Mouse (Mus musculus) thymus, postnatal 4 days (tissue): ENCODE measurements around the gene Retreg3.
"Not testable (repeated sequence)": the region's sequence is repeated elsewhere in the genome, so short reads cannot be mapped to it uniquely, and the experiment has no call there.

Experiments
- DNase-seq: peaks from one replicate; pipeline ENCODE4 v3.0.0; 2021

The Retreg3 gene

DNA sequence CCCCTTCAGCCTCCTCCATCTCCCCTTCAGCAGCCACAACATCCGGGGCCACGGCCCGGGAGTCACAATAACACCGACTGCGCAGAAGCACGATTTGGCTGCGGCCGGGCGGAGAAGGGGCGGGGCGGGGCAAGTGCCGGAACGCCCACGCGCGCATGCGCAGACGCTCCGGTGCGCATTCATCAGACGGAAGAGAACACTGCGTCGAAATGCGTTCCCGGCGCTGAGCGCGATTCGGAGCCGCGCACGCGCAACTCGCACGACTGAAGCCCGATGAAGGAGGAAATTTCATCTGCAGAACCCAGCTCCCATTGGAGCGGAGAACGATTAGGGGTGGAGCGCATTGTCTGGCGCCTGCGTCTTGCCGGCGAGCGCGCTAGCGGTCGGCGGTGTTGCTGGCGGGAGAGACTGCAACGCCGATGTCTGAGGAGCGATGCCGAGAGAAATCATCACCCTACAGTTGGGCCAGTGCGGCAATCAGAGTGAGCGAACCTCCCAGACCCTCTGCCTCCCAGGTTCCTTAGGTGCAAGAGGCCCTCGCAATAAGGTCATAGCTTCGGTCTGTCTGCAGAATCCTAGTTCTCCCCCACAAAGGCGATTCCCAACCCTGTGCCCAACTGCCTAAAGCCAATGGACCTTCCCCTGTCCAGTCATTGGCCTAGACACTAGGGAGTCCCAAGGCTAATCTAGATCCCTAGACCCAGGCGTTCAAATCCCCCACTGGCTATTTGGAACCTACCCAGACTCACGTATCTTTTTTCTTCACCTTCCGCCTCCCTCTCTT lies at the start of gene Retreg3, which contains the start of gene Tubg1:
Retreg3 (minus strand) TSS at position 133 of the 784 bp plus-strand sequence.
Tubg1 (plus strand) TSS at position 178 of the 784 bp plus-strand sequence.
- DNase-seq: peak; percentile 100

DNA sequence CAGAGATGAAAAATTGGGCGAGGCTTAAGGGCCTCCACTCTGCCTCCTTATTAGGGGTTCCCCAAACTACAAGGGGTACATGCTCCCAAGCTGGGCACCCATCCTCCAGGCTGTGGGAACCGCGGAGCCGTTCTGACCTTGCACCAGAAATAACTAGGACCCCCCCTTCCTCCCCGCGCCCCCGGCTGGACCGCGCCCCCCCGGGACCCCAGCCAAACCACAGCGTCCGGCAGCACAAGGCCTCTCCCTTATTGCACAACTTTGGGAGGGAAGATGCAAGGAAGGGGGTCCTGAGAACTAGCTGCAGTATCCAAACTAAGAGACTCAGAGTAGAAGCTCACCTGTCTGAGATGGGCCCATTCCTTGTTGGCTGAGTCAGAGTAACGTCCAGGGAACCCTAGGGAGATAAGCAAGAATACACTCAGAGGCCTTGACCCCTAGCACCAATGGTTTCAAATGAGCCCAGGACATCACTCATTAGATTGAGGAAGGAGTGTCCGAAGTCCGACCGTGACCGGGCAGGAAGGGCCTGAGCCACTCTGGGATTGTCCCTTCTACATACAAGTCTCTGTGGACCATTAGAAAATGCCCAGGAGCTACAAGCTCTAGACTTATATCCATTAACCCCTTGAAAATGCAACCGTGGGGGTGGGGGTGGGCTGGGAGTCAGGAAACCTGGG lies 48.7 kb upstream of the Retreg3 start:
- no peak for DNase-seq

DNA sequence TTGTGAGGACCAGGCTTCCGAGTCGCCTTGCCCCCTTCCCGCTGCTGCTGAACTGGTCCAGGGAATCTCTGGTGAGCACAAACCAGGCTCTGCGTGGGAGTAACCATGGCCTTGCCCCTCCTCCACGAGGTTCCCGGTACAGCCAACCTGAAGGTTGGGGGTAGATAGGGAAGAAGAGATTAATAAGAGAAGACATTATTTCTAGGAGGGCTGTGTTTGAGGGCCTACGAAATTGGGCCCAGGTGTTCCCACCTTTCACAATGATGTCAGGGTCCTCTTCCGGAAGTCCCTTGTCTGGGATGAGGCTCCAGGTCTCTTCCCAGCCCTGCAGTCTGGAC lies 48.2 kb upstream of the Retreg3 start:
- DNase-seq: no peak

DNA sequence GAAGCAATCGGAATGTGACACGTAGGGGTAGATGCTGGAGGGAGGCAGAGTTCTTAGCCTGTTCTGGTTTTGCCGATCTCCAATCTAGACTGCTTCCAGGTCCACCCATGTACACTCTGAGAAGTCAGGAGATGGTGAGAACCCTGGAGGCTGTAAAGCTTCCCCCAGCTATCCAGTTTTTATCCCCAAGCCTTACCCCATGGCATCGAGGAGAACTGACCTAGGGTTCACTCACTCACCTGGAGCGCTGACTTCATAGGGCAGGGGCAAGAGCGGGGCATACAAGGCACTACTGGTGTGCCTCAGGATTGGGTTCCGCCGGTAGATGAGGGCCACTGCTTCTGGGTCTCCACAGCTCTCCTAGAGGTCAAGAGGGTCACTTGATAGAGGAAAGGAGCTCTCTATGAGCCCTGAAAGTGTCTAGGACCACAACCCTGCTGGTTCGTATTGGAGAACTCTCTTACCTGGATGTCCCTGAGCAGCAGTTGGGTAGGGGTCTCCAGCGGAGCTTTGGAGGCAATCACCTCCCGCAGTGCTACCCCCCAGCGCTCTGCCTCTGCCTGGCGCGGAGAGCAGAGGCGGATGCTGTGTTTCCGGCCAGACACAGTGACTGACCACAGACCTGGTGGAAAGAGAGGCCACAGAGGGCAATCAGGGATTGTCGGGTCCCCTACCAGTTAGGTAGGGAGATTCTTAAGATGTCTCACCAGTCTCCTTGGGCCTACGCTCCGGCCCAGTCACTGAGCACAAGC lies 47.7 kb upstream of the Retreg3 start:
- no peak for DNase-seq

DNA sequence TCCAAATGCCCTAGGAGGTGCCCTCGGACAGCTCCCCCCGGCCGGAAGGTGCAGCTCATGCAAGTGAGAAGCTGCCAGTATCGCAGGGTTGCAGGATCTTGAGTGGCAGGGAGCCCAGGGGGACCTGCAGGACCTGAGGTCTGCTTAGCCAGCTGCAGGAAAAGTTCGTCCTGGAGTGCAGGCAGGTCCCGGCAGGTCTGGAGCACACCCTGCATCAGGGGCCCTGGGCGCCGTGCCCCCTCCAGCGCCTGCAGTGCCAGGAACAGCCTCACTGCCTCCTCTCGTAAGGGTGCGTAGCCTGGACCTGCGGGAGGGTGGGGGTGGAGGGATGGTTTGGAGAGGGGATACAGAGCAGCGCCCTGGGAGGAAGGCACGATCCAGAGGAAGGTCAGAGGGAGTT lies 46.7 kb upstream of the Retreg3 start:
- DNase-seq: no peak

DNA sequence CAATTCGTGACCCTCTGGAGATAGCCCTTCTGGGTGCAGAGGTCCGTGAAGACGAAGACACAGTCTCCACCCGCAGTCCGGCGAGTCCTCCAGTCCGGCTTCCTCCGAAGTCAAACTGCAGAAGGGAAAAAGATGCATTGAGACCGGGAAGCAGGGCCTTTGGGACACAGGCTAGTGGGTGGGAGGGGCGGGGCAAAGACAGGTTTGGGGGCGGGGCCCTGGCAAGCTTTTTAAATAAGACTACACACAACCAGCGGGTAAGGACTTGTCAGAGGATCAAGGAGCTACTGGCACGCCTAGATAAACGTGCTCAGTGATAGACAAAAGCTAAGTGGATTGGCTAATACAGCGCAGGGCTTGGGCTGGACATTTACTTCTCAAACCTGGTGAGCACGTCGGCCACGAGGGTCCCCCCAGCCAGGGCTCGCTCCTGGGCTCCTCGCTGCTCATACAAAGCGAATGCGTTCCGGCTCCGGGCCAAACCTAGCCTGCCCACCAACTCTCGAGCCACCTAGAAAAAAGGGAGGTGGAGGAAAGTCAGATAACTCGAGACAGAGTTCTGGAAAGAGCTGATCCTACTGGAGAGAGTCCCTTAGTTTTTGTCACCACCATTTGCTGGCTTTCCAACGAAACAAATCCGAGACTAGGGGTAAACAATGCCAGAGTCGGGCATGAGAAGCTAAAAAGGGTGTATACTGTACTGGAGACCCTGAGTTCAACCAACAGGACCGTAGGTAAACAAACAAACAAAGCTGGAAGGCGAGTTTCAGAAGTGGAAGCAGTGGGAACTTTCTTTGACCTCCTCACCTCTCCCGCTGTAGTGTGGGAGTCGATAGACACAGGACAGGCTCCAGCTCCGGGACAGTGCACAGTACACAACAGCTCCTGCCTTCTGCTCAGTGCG lies 45.2 kb upstream of the Retreg3 start:
- peak; percentile 32 for DNase-seq

DNA sequence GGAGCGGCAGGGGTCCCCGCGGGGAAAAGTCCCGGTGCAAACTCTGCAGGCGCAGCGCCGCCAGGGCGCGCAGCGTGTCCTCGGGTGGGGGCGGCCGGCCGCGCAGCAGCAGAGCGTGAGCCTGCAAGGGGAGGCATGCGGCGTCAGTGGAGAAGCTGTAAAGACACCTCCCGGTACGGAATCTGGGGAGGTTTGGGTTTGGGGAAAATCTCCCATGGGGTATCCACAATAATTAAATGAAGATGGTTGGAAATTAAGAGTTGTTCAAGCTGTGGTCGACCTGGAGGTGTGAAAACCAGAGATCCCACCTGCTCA lies 44.6 kb upstream of the Retreg3 start:
- DNase-seq: peak; percentile 67

DNA sequence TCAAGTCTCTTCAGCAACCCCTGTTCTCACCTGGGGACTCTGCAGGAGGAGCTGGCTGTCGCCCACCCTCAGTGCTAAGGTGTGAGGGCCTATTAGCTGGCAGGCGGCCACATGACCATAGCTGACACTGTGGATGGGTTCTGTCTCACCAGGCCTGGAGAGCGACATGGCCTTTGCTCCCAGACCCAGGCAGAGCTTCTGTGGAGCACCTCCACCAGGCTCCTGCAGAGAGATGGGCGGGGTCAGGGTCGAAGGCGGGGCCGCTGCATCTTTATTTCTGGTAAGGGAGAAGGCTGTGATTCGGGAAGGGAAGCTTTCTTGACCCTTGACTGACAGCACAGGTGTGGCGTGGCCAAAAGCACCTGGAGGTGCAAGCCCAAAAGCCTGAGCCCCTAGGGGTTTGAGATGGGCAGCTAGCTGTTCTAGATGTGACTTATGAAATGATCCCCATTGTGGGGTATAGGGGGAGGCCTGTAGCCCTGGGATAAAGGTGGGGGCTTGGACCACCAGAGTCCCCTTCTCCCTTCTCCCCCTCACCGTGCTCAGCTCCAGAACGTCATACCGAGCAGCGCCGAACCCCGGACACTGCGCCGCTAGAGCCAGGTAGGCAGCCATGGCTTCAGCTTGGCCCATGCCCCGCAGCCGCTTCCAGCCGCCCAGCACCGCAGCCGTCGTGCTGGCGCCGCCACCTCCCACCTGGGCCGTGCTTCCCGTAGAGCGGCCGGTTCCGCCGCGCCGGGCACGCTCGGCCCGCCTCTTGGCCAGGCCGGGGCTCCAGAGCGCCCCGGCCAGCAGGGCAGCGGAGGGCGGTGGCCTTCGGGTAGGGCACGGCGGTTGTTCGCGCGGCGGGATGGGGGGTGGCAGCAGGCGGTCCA lies 44.0 kb upstream of the Retreg3 start:
- DNase-seq: no peak

DNA sequence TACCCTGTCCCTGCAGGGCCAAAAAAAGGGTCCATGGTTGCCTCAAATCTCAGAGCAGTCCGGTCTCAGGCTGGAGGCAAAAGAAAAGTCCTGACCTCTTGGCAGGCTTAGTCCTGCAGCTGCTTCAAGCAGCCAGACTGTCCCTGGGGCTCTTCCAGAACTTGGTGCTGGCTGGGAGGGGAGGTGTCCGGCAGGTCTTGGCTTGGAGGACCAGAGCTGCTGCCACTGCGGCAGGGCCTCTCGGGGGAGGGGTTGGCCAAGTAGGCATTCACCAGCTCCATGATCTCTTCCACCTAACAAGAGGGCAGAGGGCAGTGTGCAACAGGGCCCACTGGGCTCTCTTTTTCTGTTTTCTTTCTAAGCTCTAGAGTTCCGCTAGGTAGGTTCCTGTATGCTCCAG lies 43.1 kb upstream of the Retreg3 start:
- no peak for DNase-seq

DNA sequence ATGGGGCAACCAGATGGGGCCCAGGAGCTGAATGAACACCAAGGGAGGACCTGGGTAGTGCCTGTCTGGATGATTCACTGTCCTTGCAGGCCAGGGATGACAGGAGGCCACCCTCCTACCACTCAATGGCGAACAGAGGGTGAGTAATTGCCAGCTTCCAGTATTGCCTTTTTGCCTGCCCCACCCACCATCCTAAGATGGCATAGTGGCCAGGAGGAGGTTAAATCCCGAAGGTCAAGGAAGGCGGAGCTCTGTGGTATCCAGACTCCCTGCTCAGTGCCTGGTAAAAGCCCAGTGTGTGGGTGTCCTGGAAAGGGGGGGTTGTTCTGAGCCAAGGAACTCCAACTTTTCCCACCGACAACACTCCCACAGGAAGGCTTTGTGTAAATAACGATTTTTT lies 42.6 kb upstream of the Retreg3 start:
- DNase-seq: no peak

DNA sequence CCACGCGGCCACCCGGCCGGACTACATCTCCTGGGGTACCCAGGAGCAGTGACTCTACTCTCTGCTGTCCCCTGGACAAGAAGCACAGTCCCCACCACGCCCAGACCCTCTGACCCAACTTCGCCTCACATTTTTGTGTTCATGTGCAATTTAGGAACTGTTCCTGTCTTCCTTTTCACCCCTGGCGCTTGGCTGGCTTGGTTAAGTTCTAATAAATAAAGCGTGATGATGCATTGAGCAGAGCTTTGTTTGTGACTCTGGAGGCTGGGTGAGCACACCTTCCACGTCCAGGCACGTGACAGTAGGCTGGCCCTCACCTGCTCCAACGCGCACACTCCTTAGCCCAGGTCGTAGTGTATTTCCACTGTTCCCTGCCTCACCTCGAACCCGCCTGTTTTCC lies 41.9 kb upstream of the Retreg3 start:
- no peak for DNase-seq

DNA sequence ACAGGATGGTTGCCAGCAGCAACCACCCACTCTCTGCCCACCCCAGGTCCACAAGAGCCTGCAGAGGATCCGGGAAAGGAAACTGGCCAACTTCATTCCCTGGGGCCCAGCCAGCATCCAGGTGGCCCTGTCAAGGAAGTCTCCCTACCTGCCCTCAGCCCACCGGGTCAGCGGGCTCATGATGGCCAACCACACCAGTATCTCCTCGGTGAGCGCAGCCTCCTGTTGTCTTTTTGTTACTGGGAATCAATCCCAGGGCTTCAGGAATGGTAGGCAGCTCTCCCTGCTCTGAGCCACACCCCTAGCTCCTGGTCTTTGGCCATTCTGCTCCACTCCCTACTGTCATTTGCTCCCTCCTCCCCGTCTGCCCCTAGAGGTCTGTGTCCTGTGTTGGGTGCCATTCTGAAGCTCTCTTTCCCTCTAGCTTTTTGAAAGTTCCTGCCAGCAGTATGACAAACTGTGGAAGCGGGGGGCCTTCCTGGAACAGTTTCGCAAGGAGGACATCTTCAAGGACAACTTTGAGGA lies 41.4 kb upstream of the Retreg3 start:
- DNase-seq: not testable (repeated sequence)

DNA sequence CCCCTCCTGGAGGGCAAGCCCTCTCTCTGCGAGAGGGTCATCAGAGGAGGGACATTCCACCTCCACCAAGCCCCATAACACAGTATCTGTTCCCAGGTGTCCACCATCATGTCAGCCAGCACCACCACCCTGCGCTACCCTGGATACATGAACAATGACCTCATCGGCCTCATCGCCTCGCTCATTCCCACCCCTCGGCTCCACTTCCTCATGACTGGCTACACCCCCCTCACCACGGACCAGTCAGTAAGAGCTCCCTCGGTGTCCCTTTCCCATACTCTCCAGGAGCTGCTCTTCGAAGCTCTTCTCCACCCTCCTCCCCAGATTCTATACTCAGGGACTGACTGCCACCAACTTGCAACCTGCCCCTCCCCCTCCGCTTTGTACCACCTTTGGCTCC lies 40.5 kb upstream of the Retreg3 start:
- DNase-seq: not testable (repeated sequence)

DNA sequence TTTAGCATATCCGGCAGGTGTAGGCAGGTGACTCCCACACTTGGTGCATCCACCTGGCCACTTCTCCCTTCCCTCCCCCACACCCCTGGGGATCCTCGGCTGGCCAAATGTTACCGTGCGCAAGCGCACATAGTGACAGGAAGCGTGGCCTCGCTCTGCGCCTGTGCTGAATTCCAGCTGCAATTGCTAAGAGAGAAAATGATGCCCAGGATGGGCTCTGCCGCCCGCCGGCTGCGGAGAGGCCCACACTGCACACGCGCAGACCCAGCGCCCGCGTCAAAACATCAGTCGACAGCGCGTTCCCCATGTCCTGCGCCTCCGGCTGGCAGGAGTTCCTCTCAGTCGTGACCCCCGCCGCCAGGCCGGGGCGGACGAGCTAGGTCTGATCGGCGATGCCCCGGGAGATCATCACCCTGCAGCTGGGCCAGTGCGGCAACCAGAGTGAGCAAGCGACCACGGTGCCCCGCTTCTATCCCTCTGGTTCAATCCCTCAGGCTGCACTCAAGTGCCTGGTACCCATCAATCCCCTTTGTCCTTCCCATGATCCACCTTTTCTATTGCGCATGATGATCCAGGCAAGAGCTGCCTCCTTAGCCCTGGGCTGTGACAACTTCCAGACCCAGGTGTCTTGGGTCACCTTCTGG lies 36.2 kb upstream of the Retreg3 start, which contains the start of gene Tubg2:
Tubg2 (plus strand) TSS at position 180 of the 644 bp plus-strand sequence.
- DNase-seq: peak; percentile 74

DNA sequence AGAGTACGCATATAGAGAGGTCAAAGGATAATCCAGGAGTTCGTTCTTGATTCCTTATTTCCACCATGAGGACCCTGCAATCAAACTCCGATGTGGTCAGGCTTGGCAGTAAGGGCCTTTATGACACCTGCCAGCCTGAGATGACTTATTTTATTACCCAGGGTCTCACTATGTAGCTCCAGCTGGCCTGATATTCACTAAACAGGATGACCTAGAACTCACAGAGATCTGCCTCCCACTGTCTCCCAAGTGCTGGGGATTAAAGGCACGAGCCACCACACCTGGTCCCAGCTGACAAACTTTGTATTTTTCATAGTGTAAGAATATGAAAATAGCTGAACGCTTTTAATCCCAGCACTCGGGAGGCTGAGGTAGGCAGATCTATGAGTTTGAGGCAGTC lies 35.5 kb upstream of the Retreg3 start:
- DNase-seq: no peak

DNA sequence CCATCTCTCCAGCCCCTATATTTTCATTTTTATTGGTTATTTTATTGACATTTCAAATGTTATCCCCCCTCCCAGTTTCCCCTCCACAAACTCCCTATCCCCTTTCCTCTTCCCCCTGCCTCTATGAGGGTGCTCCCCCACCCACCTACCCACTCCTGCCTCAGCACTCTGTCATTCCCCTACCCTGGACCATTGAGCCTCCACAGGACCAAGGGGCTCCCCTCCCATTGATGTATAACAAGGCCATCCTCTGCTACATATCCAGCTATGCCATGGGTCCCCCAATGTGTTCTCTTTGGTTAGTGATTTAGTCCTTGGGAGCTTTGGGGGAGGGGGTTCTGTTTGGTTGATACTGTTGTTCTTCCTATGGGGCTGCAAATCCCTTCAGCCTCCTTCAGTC lies 35.0 kb upstream of the Retreg3 start:
- no peak for DNase-seq

DNA sequence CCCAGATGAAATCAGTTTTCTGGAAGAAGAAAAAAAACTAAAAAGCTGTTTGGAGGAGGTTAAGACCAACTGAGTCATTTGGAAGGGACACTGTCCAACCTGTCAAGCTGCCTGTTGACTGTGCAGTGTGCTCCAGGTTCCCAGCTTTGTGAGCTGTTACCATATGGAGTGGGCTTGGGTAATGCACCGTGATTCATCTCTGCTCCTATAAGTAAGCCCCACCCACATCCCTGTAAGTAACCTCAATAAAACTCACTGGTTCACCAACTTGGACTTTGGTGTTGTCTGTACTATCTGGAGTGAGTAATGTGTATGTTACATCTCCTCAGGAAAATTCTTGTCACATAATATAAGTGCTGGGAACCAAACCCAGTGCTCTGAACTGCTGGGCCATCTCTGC lies 33.1 kb upstream of the Retreg3 start:
- DNase-seq: no peak

DNA sequence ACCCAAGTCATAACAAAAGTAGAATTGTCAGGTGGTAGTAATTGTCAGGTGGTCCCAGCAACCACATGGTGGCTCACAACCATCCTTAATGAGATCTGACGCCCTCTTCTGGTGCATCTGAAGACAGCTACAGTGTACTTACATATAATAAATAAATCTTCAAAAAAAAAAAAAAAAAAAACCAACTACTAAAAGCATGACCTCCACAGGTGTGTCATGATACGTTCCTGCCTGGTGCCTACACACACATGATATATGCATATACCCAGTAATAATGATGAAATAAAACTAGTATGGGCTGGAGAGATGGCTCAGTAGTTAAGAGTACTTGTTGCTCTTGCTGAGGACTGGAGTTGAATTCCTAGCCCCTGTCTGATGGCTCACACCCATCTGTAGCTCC lies 31.4 kb upstream of the Retreg3 start:
- DNase-seq: no peak

DNA sequence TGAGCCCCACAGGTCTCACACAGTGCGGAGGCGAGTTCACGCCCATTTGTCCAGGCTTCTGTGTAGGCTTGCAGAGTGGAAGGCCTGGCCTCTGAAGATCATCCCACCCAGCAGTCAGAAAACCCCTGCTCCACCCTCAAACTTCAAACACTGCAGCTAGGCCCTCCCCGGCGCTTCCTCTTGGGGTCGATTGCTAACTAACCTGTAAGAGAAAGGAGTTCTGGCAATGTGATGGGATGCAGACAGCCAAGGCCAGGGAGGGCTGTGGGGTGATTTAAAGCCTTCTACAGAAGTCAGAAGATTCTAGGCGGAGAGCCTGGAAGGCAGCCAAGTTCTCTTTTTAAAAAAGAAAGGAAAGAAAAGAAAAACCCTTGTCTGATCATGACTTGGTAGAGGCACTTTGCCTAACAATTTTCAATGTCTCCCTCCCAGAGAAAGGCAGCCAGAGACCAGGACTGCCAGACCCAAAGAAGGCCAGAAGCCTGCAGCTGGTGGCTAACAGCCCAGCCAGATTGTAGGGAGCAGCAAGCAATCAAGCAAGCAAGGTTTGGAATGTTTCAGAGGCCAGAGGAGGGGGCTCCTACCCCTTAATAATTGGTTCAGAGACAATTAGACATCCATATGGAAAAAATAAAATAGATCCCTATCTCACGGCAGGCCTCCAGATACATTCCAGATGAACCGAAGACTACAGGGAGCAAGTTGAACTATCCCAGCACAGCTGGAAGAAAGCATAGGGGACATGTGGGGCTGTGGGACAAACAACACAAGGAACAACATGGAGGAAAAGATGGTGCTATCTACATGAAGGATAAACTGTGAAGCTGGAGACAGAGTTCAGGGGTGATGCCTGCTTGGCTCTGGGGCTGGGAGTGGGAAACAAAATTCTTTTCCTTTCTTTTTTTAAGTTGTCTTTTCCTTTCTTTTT lies 29.7 kb upstream of the Retreg3 start:
- DNase-seq: no peak

DNA sequence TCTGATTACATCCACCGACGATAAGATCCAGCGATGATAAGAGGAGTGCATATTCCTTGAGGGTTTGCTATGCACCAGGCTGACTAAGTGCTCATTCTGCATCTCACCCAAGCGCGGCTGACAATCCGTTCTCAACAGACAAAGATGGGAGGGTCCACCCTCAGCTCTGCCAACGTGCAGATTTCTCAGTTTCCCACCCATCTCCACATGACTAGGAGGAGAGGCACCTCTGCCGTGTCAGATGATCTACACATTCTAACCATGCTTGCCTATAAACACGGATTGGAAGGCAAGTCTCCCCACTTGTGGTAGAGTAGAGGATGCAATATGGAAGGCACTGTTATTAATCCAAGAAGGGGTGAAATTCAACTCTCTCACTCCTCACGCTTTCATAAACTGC lies 29.1 kb upstream of the Retreg3 start:
- DNase-seq: no peak
